Mouse (Mus musculus) layer of hippocampus, postnatal 36 days (tissue): Measurements from ENCODE around the gene Insig1. TPM values are rescaled to one million over a fixed set of nuclear protein-coding genes. Genes with fewer than 3 reads are reported as not detected.

ENCODE experiments used
- DNase-seq, 2 experiments: peaks; one replicate each; pipeline ENCODE4 v3.0.0; 2022
- total RNA-seq, 2 experiments: library from RNA; stranded (reverse); gene quantifications; 2 replicates each; pipeline ENCODE4 v1.2.3; 2021

Gene Insig1
- total RNA-seq, 2 experiments from 2014 or later = 54.9 TPM

- peak in 1 of 2 experiments; percentile 16 for DNase-seq
Measured at GRCm38 (mm10) chr5:28122491-28123454, 51.6 kb downstream of the Insig1 start.

- peak in 1 of 2 experiments; percentile 12 for DNase-seq
Measured at GRCm38 (mm10) chr5:28123455-28123825, 52.3 kb downstream of the Insig1 start.

- no peak for DNase-seq
Measured at GRCm38 (mm10) chr5:28124321-28125230, 53.4 kb downstream of the Insig1 start.

Other genes with a start within 250 kb of the Insig1 start
- 1 to 10 TPM; 7.2 to 7.9 TPM for gene Htr5a, start 229.2 kb upstream of the Insig1 start, total RNA-seq
- under 1 TPM; 0.25 to 0.28 TPM for gene En2, start 94.3 kb downstream of the Insig1 start, total RNA-seq
- gene Cnpy1, start 174.4 kb downstream of the Insig1 start, total RNA-seq = under 1 TPM; 0.32 to 0.94 TPM
- gene Rbm33, start 245.8 kb downstream of the Insig1 start, total RNA-seq = 10 to 100 TPM; 67.4 to 74.1 TPM